In genomic region chr13:20090133-20090710, GRCm38 (mm10) we compare ENCODE assay signal across 8 mouse cellular contexts. TPM values are rescaled to one million over a fixed set of nuclear protein-coding genes. Genes with fewer than 3 reads are reported as not detected.
DNase-seq lines count a peak whose midpoint lies in the region; ATAC-seq and TF ChIP-seq lines count a peak whose summit lies in the region.

Elmo1 (plus strand) TSS chr13:20090596.

- H3K36me3 ChIP-seq in hindbrain, postnatal 0 days (ENCODE audit: insufficient read depth, low read length): no peaks in the 10 kb centered on the region

- peak; percentile 84 for ATAC-seq in hindbrain, postnatal 0 days

- DNase-seq in adrenal gland, adult 8-10 months: peak; percentile 72
- peak; percentile 90 for DNase-seq in embryo, embryonic 11 days
- peak; percentile 77 for DNase-seq in gastrocnemius, postnatal 14 days
- DNase-seq in hindbrain, postnatal 0 days (ENCODE audit: low spot score): peak; percentile 87
- DNase-seq in left cerebral cortex, adult 2 months (ENCODE audit: extremely low spot score in 1 of 2, low spot score in 2 of 2): peak; percentile 60 to 67
- DNase-seq in lung, postnatal 4 days: peak; percentile 88 to 91
- DNase-seq in right cerebral cortex, adult 18-20 months: peak; percentile 70
- peak; percentile 73 to 74 for DNase-seq in urinary bladder, postnatal 4 days (ENCODE audit: low spot score in 2 of 2)

- H3K4me1 ChIP-seq in hindbrain, postnatal 0 days (ENCODE audit: insufficient read depth, low read length): no peaks in the 10 kb centered on the region

- H3K9ac ChIP-seq in hindbrain, postnatal 0 days (replicated peaks; ENCODE audit: low read length): peak within 1 kb of the TSS; percentile 71

- H3K9me3 ChIP-seq in hindbrain, postnatal 0 days (ENCODE audit: low read length): no peaks in the 10 kb centered on the region

- peak within 1 kb of the TSS; percentile 86 for H3K27ac ChIP-seq in hindbrain, postnatal 0 days
- peak within 1 kb of the TSS; percentile 88 for H3K27ac ChIP-seq in left cerebral cortex, adult 2 months

- intact Hi-C loops in gastrocnemius, postnatal 14 days (cut with DNase I; ENCODE audit: low total_unique reads): no loop called here
- intact Hi-C loops in left cerebral cortex, adult 2 months (cut with DNase I): loop anchor here (1.0 to 5.0 kb wide), 6 partner anchors 38 to 202 kb away; no protein-coding TSS in a partner anchor

- H3K4me3 ChIP-seq in hindbrain, postnatal 0 days (ENCODE audit: low read length): peak within 1 kb of the TSS; percentile 87
- peak within 1 kb of the TSS; percentile 87 for H3K4me3 ChIP-seq in left cerebral cortex, adult 2 months

- 1% methylated on average over 47 of the region's 49 CpGs for WGBS in hindbrain, postnatal 0 days

- peak within 1 kb of the TSS; percentile 84 for H3K4me2 ChIP-seq in hindbrain, postnatal 0 days (ENCODE audit: low read depth, low read length)

- TF ChIP-seq CTCF in hindbrain, postnatal 0 days (IDR thresholded peaks at IDR 0.05; ENCODE audit: low read depth): peak; percentile 62
- peak; percentile 52 for TF ChIP-seq CTCF in left cerebral cortex, adult 2 months (IDR thresholded peaks at IDR 0.05)

- peaks cover 5% of the 10 kb centered on the region; the same call in 1 of the 2 replicates for H3K27me3 ChIP-seq in hindbrain, postnatal 0 days (ENCODE audit: insufficient read depth, low read length)

RNA-seq across cellular contexts. Expression of gene Elmo1, which starts in this region (rescaled TPM):
- total RNA-seq in adrenal gland, adult 8-10 months (2022): 10 to 100 TPM; 10.9 to 15.1 (median 13.8) TPM
- 10 to 100 TPM; 11.4 to 12.3 TPM for total RNA-seq in gastrocnemius, postnatal 14 days (2021)
- 31.1 and 35.8 TPM in 2 replicates for total RNA-seq in hindbrain, postnatal 0 days (2014; rRNA removed)
- 37.4 and 37.5 TPM in 2 replicates for polyA plus RNA-seq in hindbrain, postnatal 0 days (2015; fragmentation: Nextera tagmentation; extraction: Ambion mirVana)
- total RNA-seq in left cerebral cortex, adult 2 months (2021): 10 to 100 TPM; 62.8 to 79.1 TPM

Comparison
In these comparisons a context has a peak if more than half of its experiments do, and no peak if none do; other contexts are left out.
1. Peak in every context shown above with its lines: DNase-seq, ATAC-seq, H3K4me3 ChIP-seq and H3K27ac ChIP-seq.